Mouse (Mus musculus) ES-Bruce4 (cell line): ENCODE results near the gene Satb2. TPM values are rescaled to one million over a fixed set of nuclear protein-coding genes. Genes with fewer than 3 reads are reported as not detected.

Source experiments
- H3K27ac ChIP-seq: 2 replicates; pipeline ENCODE4 v1.5.1; 2012; ENCODE audit warnings: low read length, inconsistent platforms; ENCODE audit not compliant: insufficient read depth
- H3K27me3 ChIP-seq: 2 replicates; pipeline ENCODE4 v1.6.1; 2012; ENCODE audit warnings: mild to moderate bottlenecking, low read length, inconsistent platforms; ENCODE audit not compliant: control insufficient read depth, poor library complexity, insufficient read depth, severe bottlenecking
- H3K36me3 ChIP-seq: 2 replicates; pipeline ENCODE4 v1.6.1; 2012; ENCODE audit warnings: inconsistent platforms, mild to moderate bottlenecking, low read length, moderate library complexity; ENCODE audit not compliant: control insufficient read depth, poor library complexity, insufficient read depth, severe bottlenecking
- H3K4me1 ChIP-seq: one replicate; pipeline ENCODE4 v1.8.1; 2011; ENCODE audit warnings: low read length; ENCODE audit not compliant: control insufficient read depth, insufficient read depth
- H3K4me3 ChIP-seq: 2 replicates; pipeline ENCODE4 v1.5.1; 2011; ENCODE audit warnings: low read depth, mild to moderate bottlenecking, low read length
- H3K9ac ChIP-seq: 2 replicates; pipeline ENCODE4 v1.6.1; 2012; ENCODE audit warnings: low read depth, mild to moderate bottlenecking, inconsistent platforms; ENCODE audit not compliant: poor library complexity, severe bottlenecking
- H3K9me3 ChIP-seq: replicated peaks from 2 replicates; pipeline ENCODE4 v1.6.1; 2012; ENCODE audit warnings: mild to moderate bottlenecking, low read length, inconsistent platforms; ENCODE audit not compliant: control insufficient read depth, poor library complexity, insufficient read depth, severe bottlenecking
- CTCF ChIP-seq: IDR thresholded peaks from one replicate; pipeline ENCODE4 v1.8.1; 2011; ENCODE audit warnings: low read depth, low read length
- EP300 ChIP-seq: IDR thresholded peaks from 2 replicates; pipeline ENCODE4 v1.6.1; 2011; ENCODE audit warnings: low read depth, low read length; ENCODE audit not compliant: insufficient read depth
- POLR2A ChIP-seq: IDR thresholded peaks from one replicate; pipeline ENCODE4 v1.8.1; 2011; ENCODE audit warnings: low read length; ENCODE audit not compliant: insufficient read depth
- polyA plus RNA-seq: library from polyadenylated mRNA; stranded (reverse); fragments of >200 nt; gene quantifications from 2 replicates; pipeline ENCODE4 v1.2.4, GENCODE M21; 2011; ENCODE audit warnings: low read depth; ENCODE audit not compliant: missing spikeins, insufficient read depth, insufficient read length

Gene Satb2
- polyA plus RNA-seq, 1 experiment, result 5.2 TPM

GRCm38 (mm10) chr1:56892766-56893165 lies 85.7 kb downstream of the Satb2 start:
- H3K36me3 ChIP-seq, result no peaks in the 10 kb centered on the region
- no peak overlapping the region for H3K27ac ChIP-seq
- H3K4me1 ChIP-seq, result no peaks in the 10 kb centered on the region
- no peaks in the 10 kb centered on the region for H3K9me3 ChIP-seq
- TF ChIP-seq CTCF (no peak), EP300 (no peak), POLR2A (no peak)
- no peak overlapping the region for H3K4me3 ChIP-seq
- no peaks in the 10 kb centered on the region for H3K27me3 ChIP-seq
- no peak overlapping the region for H3K9ac ChIP-seq

DNA sequence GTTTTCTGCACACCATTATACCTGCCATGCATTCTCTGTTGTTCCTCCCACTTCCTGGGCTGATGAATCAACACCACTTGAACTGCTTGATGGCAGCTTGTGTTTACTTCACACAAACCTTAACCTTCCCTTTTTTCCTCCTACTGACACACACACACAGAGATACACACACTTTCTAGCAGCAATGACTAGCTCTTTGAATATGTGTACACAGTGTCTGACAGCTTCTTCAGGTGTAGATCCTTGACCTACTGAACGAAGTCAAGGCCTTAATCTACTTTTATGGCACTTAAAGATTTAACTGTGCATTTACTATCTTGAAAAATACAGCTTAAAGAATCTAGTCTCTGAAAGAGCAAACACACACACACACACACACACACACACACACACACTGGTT lies 89.5 kb downstream of the Satb2 start:
- Histone ChIP-seq H3K27me3 (no peaks in the 10 kb centered on the region), H3K27ac (no peak overlapping the region), H3K36me3 (no peaks in the 10 kb centered on the region), H3K4me3 (no peak overlapping the region), H3K4me1 (no peaks in the 10 kb centered on the region), H3K9me3 (no peaks in the 10 kb centered on the region), H3K9ac (no peak overlapping the region)
- TF ChIP-seq CTCF (no peak), POLR2A (no peak), EP300 (no peak)

DNA sequence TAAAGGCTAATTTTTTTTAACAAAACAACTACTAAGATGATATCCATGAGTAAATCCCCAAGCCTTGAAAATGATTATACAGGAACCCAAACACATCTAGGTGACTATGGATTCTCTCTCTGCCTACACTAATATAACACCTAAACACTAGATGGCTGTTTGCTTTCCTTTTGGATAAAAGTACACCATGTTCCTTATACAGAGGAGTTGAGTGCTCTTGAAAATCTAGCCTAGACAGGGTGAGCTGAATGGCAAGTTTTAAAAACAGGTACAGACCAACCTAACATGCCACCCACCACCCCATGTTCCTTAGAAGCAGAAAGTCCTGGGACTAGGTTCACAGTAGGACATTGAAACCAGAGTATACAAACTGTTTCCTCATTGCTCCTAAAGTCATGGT lies 90.9 kb downstream of the Satb2 start:
- Histone ChIP-seq H3K27me3 (no peaks in the 10 kb centered on the region), H3K27ac (no peak overlapping the region), H3K9me3 (no peaks in the 10 kb centered on the region), H3K9ac (no peak overlapping the region), H3K36me3 (no peaks in the 10 kb centered on the region), H3K4me3 (no peak overlapping the region), H3K4me1 (no peaks in the 10 kb centered on the region)
- TF ChIP-seq EP300 (no peak), POLR2A (no peak), CTCF (no peak)

DNA sequence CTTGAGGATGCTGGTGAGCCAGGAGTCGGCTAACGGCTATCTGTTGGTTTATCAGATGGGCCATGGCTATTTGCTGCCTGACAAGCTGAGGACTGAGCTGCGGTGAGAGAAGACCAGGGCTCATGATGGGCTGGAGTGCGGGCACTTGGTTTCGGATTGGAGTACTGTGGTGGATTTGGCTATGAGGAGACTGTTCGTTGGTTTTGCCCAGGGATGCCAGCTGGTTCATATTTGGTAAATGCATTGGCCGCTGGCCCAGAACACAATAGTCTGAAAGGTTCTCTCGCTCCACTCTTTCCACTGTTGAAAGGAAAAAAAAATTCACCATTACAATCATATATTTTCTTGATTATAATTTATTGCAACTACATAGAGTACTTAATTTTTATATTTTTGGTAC lies 107.0 kb downstream of the Satb2 start:
- TF ChIP-seq CTCF (no peak), EP300 (no peak), POLR2A (no peak)
- Histone ChIP-seq H3K27ac (no peak overlapping the region), H3K9me3 (no peaks in the 10 kb centered on the region), H3K36me3 (no peaks in the 10 kb centered on the region), H3K4me1 (no peaks in the 10 kb centered on the region), H3K4me3 (no peak overlapping the region), H3K9ac (no peak overlapping the region), H3K27me3 (no peaks in the 10 kb centered on the region)

DNA sequence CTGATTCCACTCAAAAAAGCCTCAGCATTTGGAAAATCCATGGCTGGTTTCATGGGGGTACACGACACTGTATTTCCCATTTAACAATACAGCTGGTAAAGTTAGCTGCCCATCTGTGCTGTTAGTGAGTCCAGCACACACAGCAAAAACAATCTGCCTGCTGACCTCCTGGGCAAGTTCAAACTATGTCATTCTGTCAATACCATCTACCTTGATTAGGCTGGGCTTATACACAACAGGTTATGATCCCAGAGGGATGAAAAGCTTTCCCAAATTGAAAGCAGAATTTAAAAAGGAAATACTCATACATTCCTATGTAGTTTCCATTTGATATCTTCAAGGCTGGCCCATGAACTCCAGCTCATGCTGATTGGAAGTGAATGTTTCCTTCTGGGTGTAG lies 113.2 kb downstream of the Satb2 start:
- TF ChIP-seq EP300 (no peak), POLR2A (no peak), CTCF (no peak)
- Histone ChIP-seq H3K9ac (no peak overlapping the region), H3K27ac (no peak overlapping the region), H3K27me3 (no peaks in the 10 kb centered on the region), H3K4me1 (no peaks in the 10 kb centered on the region), H3K4me3 (no peak overlapping the region), H3K9me3 (no peaks in the 10 kb centered on the region), H3K36me3 (no peaks in the 10 kb centered on the region)

- Histone ChIP-seq H3K4me3 (no peak overlapping the region), H3K27me3 (no peaks in the 10 kb centered on the region), H3K9ac (no peak overlapping the region), H3K27ac (no peak overlapping the region), H3K4me1 (no peaks in the 10 kb centered on the region), H3K9me3 (no peaks in the 10 kb centered on the region), H3K36me3 (no peaks in the 10 kb centered on the region)
- TF ChIP-seq CTCF (no peak), POLR2A (no peak), EP300 (no peak)
Observed at GRCm38 (mm10) chr1:56862799-56863198, 115.7 kb downstream of the Satb2 start.

DNA sequence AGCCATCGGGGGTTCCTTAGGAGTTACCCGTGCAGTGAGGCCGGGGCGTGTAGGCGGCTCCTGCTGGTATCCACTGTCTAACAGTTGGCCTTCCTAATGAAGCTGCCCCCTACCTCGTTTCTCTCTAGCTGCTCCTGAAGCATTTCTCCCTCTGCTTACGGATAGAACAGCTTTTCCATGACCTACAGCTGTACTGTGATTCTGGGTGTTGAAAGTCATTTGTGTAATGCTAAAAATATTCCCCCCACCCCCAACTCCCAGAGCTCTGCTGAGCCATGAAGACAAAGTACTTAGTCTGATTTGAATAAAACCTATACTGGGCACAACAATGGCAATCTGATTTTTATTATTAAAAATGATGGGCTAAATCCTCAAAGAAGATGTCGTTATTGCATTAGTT lies 121.2 kb downstream of the Satb2 start:
- no peaks in the 10 kb centered on the region for H3K36me3 ChIP-seq
- no peaks in the 10 kb centered on the region for H3K9me3 ChIP-seq
- TF ChIP-seq POLR2A, result no peak
- no peak for TF ChIP-seq EP300
- no peak for TF ChIP-seq CTCF
- no peak overlapping the region for H3K9ac ChIP-seq
- no peaks in the 10 kb centered on the region for H3K27me3 ChIP-seq
- no peak overlapping the region for H3K4me3 ChIP-seq
- H3K4me1 ChIP-seq, result no peaks in the 10 kb centered on the region
- no peak overlapping the region for H3K27ac ChIP-seq
